Mouse (Mus musculus) adrenal gland, postnatal 14 days (tissue): ENCODE measurements around the gene Mocs2. TPM values are rescaled to one million over a fixed set of nuclear protein-coding genes. Genes with fewer than 3 reads are reported as not detected.

Source experiments
- DNase-seq: peaks from one replicate; pipeline ENCODE4 v3.0.0; 2021; ENCODE audit warnings: mixed read lengths
- total RNA-seq: library from RNA; stranded (reverse); gene quantifications from 2 replicates; pipeline ENCODE4 v1.2.3, GENCODE M21; 2021

Mocs2 gene
- total RNA-seq, 1 experiment from 2014 or later = 177 TPM

DNA sequence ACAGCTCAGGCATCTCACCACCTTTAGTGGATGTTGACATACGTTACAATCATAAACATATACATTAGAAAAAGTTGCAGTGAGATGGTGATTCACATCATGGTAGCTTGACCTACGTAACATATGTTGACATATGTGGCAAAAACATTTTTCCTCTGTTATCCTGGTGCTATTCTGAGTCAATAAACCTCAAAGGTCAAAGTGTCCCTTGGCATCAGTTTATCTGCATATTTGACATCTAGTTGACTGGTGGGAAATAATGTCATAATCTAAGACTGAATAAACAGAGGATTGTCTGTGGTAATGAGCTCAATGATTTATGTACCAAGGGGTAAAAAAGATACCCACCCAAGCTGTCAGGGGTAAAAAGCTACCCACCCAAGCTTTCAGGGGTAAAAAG is 35.1 kb downstream of the Mocs2 start:
- no peak for DNase-seq

DNA sequence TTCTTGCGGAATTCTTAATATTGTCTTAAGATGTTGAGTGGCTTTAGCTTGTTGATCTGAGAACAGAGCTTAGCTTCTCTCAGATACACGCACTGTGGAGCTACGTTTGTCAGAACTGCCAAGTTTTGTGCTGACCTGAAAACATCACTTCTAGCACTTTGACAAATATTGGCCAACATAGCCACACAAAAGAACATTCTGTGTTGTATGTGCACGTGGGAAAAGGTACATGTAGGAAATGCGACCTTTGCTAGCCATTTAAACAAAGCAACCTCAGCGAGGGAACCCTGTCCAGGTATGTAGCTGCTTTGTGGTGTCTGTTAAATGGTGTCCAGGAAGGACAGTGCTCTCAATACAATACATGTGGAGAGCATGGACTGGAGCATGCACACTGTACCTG is 36.0 kb downstream of the Mocs2 start:
- DNase-seq = no peak

- no peak for DNase-seq
Measured at GRCm38 (mm10) chr13:114854428-114854827, 36.4 kb downstream of the Mocs2 start.

DNA sequence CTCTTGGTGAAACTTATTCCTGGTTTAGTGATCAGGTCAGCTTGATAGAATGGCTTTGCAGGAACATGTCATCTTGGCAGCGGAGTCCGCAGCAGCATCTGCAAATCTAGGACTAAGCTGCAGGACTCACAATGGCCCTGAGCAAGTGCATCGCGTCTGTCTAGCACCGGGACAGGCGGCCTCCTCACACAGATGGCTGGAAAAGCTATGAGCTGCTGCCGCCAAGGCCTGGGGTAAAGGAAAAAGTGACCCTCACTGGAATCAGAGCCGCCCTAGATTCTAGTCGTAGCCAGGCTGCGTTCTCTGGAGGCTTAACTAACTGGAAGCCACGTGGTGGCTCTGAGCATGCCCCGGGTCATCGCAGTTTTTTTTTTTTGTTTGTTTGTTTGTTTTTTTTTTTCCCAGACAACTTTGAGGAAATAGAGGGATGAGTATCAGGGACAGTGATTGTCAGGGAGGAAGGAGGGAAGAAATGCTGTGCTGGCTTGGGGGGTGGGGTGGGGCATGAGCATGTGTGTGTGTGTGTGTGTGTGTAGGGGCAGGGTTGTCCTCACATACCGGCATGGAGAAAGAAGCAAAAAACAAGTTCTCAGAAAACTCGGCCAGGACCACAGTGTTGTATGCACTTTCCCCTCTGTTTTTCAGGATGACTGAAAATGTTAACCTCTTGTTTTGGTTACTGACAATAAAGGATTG is 37.7 kb downstream of the Mocs2 start:
- DNase-seq = no peak

DNA sequence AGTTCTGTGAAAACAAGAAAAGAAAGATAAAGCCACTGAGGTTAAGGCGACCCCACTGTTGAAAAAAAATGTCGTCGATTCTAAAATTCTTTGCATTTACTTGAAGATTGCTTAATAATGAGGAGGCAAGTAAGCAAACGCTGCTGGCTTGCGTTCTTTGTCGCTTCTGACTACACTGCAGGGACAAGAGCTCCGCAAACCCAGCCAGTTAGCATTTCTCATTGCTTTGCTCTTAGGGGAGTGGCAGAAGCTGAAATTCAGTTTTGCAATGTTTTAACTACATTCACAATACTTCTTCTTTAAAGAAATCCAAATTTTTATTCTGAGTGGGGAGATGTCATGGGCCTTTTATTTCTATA is 38.2 kb downstream of the Mocs2 start:
- no peak for DNase-seq

DNA sequence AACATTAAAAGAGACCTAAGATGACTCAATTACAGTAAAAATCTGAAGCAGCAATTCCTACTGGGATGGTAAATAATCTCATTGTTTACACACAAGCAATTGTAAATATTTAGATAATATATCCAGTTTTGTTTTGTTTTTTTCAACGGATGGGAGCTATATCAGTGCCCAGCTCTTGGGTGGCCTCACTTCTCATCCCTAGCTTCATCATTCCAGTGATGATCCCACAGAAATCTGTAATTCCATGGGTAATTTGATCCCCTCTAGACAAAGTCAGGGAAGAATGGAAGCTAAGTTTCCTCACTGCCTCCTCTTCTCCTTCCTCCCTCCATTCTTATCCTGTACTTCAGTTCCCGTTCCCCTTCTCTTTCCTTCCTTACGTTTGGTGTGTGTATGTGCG is 39.5 kb downstream of the Mocs2 start:
- no peak for DNase-seq

- DNase-seq = no peak
Measured at GRCm38 (mm10) chr13:114874738-114875137, 56.7 kb downstream of the Mocs2 start.

DNA sequence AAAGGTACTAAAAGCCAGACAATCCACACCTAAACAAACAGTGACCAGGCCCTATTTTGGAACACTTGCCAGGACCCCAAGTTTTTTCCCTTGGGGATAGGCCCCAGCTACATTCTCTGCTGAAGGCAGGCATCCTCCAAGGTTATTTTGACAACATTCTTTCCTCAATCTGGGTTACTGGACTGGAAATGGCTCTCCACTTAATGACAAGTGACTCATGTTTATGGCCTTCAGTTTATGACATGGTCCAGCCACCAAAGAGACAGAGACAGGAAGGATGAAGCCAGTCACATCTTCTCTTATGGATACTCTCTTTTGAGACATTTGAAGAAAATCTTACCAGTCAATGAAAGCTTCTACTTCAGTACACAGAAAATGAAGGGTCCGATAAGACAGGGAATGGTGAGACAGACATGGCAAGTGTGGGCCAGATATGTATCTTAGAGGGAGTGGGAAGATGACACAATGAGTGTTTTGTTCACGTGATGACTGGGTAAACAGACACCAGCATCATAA is 58.0 kb downstream of the Mocs2 start:
- DNase-seq = no peak

- no peak for DNase-seq
Measured at GRCm38 (mm10) chr13:114878667-114879066, 60.6 kb downstream of the Mocs2 start.

Other genes starting within 250 kb of the Mocs2 start
- gene Itga2, start 113.9 kb downstream of the Mocs2 start, total RNA-seq = 3.9 and 4.4 TPM in 2 replicates